Mouse (Mus musculus) myocyte (in vitro differentiated cells): ENCODE results near the gene Slc51a. TPM values are rescaled to one million over a fixed set of nuclear protein-coding genes. Genes with fewer than 3 reads are reported as not detected.

Experiments
- H3K27me3 ChIP-seq: one replicate; pipeline ENCODE4 v1.6.1; 2011; ENCODE audit not compliant: control insufficient read depth, insufficient read depth, insufficient read length
- H3K36me3 ChIP-seq: one replicate; pipeline ENCODE4 v1.6.1; 2011; ENCODE audit not compliant: control insufficient read depth, insufficient read depth
- H3K4me2 ChIP-seq: one replicate; pipeline ENCODE4 v1.6.1; 2011; ENCODE audit warnings: low read depth, control low read depth
- H3K4me3 ChIP-seq: one replicate; pipeline ENCODE4 v1.5.1; 2011; ENCODE audit warnings: mild to moderate bottlenecking, control low read depth, moderate library complexity
- H3K79me2 ChIP-seq: one replicate; pipeline ENCODE4 v1.6.1; 2011; ENCODE audit not compliant: control insufficient read depth, insufficient read depth
- H3ac ChIP-seq: one replicate; pipeline ENCODE4 v1.6.1; 2011; ENCODE audit not compliant: control insufficient read depth, insufficient read length
- CEBPB ChIP-seq: IDR thresholded peaks from 2 replicates; pipeline ENCODE4 v1.6.1; 2011; ENCODE audit warnings: mild to moderate bottlenecking, moderate library complexity; ENCODE audit not compliant: poor library complexity, insufficient read depth, severe bottlenecking
- E2F4 ChIP-seq: IDR thresholded peaks from one replicate; pipeline ENCODE4 v1.6.1; 2011; ENCODE audit warnings: mild to moderate bottlenecking, control low read depth, moderate library complexity; ENCODE audit not compliant: insufficient read depth
- MAX ChIP-seq: IDR thresholded peaks from one replicate; pipeline ENCODE4 v1.6.1; 2011; ENCODE audit warnings: low read depth, mild to moderate bottlenecking, control low read depth
- MYOD1 ChIP-seq, 3 experiments: IDR thresholded peaks; one replicate each; pipeline ENCODE4 v1.6.1; 2011; ENCODE audit warnings: control low read depth in 2 of 3, low read depth in 2 of 3, mild to moderate bottlenecking in 2 of 3, moderate library complexity in 1 of 3; ENCODE audit not compliant: insufficient read length in 2 of 3, control insufficient read depth in 1 of 3
- MYOG ChIP-seq, 3 experiments: IDR thresholded peaks; one replicate each; pipeline ENCODE4 v1.6.1; 2011; ENCODE audit warnings: control low read depth in 2 of 3, low read depth in 2 of 3, mild to moderate bottlenecking in 2 of 3; ENCODE audit not compliant: insufficient read length in 2 of 3, control insufficient read depth in 1 of 3, insufficient read depth in 1 of 3
- POLR2A ChIP-seq: IDR thresholded peaks from one replicate; pipeline ENCODE4 v1.6.1; 2011; ENCODE audit warnings: low read depth, mild to moderate bottlenecking, control low read depth, moderate library complexity; ENCODE audit not compliant: insufficient read length
- POLR2AphosphoS2 ChIP-seq: IDR thresholded peaks from one replicate; pipeline ENCODE4 v1.6.1; 2011; ENCODE audit warnings: low read depth, control low read depth; ENCODE audit not compliant: insufficient read length
- REST ChIP-seq: IDR thresholded peaks from one replicate; pipeline ENCODE4 v1.6.1; 2011; ENCODE audit warnings: mild to moderate bottlenecking, control low read depth, moderate library complexity; ENCODE audit not compliant: insufficient read depth, insufficient read length
- SRF ChIP-seq: IDR thresholded peaks from one replicate; pipeline ENCODE4 v1.6.1; 2011; ENCODE audit warnings: low read depth; ENCODE audit not compliant: control insufficient read depth, insufficient read length
- TCF12 ChIP-seq: IDR thresholded peaks from one replicate; pipeline ENCODE4 v1.6.1; 2011; ENCODE audit warnings: mild to moderate bottlenecking, control low read depth; ENCODE audit not compliant: poor library complexity, insufficient read depth, severe bottlenecking
- TCF3 ChIP-seq: IDR thresholded peaks from one replicate; pipeline ENCODE4 v1.6.1; 2011; ENCODE audit warnings: low read depth, control low read depth; ENCODE audit not compliant: insufficient read length
- USF1 ChIP-seq: IDR thresholded peaks from one replicate; pipeline ENCODE4 v1.6.1; 2011; ENCODE audit warnings: low read depth, mild to moderate bottlenecking, control low read depth, moderate library complexity
- polyA plus RNA-seq: library from polyadenylated mRNA; unstranded; fragments of >200 nt; fragmentation: generic; extraction: Trizol; gene quantifications from one replicate; pipeline ENCODE4 v1.2.1, GENCODE M21; 2012; ENCODE audit warnings: missing spikeins

Slc51a gene
- polyA plus RNA-seq, 1 experiment, result 0.28 TPM

DNA sequence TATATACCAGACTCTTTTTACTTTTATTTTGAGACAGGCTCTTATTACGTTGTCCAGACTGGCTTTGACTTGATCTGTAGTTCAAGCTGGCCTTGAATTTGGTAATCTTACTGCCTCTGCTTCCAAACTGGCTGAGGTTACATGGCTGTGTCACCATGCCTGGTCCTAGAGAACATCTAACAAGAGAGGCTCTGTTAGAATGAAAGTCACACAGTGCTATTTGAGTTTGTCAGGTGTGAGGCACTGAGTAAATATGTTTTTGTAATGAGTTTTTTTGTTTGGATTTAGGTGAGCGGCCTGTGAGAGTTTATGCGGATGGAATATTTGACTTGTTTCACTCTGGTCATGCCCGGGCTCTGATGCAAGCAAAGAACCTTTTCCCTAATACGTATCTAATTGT is 26.0 kb downstream of the Slc51a start:
- Histone ChIP-seq H3K4me2 (no peak overlapping the region), H3K36me3 (peaks cover 12% of the 10 kb centered on the region), H3ac (no peak overlapping the region), H3K79me2 (no peaks in the 10 kb centered on the region), H3K27me3 (no peaks in the 10 kb centered on the region), H3K4me3 (no peak overlapping the region)
- TF ChIP-seq REST (no peak), MYOG (IDR thresholded peaks at IDR 0.05; ENCODE audit: control insufficient read depth in 1 of 3, insufficient read depth in 1 of 3, insufficient read length in 2 of 3, low read depth in 2 of 3) (no peak), SRF (no peak), TCF12 (no peak), POLR2AphosphoS2 (no peak), CEBPB (no peak), MYOD1 (IDR thresholded peaks at IDR 0.05; ENCODE audit: control insufficient read depth in 1 of 3, insufficient read length in 2 of 3, low read depth in 2 of 3) (no peak), E2F4 (no peak), USF1 (no peak), POLR2A (no peak), MAX (no peak), TCF3 (no peak)

DNA sequence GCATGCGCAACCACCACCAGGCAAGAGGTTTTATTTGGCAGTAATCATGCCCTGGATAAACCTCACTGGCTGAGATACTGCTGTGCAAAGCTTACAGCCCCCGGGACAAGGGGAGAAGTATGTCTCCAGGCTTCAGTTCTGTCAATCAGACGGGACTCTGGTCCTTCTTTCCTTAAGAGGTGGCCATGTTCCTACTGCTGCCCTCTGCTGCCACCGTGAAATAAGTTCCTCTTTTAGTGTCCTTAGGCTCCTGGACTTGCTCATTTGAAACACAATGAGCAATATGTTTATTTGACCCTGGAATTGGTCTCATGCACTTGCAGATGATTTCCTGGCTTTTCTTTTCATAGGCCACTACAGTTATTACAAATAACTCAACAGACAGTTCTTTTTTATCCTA is 27.2 kb downstream of the Slc51a start:
- H3K79me2 ChIP-seq, result no peaks in the 10 kb centered on the region
- H3K36me3 ChIP-seq, result peaks cover 19% of the 10 kb centered on the region
- TF ChIP-seq USF1 (no peak), SRF (no peak), E2F4 (no peak), MYOG (IDR thresholded peaks at IDR 0.05; ENCODE audit: control insufficient read depth in 1 of 3, insufficient read depth in 1 of 3, insufficient read length in 2 of 3, low read depth in 2 of 3) (no peak), TCF3 (no peak), POLR2AphosphoS2 (no peak), MAX (no peak), CEBPB (no peak), TCF12 (no peak), POLR2A (no peak), REST (no peak), MYOD1 (IDR thresholded peaks at IDR 0.05; ENCODE audit: control insufficient read depth in 1 of 3, insufficient read length in 2 of 3, low read depth in 2 of 3) (no peak)
- no peak overlapping the region for H3K4me2 ChIP-seq
- no peaks in the 10 kb centered on the region for H3K27me3 ChIP-seq
- no peak overlapping the region for H3ac ChIP-seq
- H3K4me3 ChIP-seq, result no peak overlapping the region

DNA sequence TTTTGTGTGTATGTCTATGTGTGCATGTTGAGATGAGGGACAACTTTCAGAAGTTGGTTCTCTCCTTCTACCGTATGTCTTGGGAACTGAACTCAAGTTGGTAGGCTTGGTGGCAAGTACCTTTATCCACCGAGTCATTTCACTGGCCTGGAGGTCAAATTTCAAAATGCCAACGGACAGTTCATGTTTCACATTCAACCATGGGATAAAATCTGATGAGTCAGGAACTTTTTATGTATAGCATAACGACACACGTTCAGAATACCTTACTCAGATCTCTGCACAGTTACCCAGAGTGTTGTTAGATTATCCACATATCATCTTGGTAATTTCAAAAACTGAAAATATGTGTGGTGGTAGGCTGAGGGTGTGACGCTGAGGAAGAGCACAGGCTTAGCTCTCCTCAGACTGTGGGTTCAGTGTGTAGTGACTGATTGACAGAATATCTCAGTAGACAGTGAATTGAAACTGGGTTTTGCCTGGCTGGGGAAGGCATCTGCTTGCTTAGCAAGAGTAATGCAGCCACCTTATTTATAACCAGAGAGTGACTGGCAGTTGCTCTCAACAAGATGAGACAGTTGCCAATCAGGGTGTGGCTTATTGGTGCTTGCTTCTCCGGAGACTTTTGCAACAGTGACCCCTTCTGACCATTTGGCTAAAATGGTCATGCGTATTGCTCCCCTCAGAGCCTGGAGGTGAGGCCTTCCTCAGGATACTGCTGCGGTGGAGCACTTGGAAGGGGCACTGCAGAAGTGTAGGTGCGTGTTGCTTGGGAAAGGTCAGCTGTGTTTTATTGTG is 29.9 kb downstream of the Slc51a start:
- TF ChIP-seq POLR2A (no peak), REST (no peak), TCF3 (no peak), SRF (no peak), POLR2AphosphoS2 (no peak)
- no peaks in the 10 kb centered on the region for H3K79me2 ChIP-seq
- no peak overlapping the region for H3ac ChIP-seq
- no peak overlapping the region for H3K4me2 ChIP-seq
- no peak overlapping the region for H3K4me3 ChIP-seq
- H3K36me3 ChIP-seq, result peaks cover 20% of the 10 kb centered on the region
- H3K27me3 ChIP-seq, result no peaks in the 10 kb centered on the region

DNA sequence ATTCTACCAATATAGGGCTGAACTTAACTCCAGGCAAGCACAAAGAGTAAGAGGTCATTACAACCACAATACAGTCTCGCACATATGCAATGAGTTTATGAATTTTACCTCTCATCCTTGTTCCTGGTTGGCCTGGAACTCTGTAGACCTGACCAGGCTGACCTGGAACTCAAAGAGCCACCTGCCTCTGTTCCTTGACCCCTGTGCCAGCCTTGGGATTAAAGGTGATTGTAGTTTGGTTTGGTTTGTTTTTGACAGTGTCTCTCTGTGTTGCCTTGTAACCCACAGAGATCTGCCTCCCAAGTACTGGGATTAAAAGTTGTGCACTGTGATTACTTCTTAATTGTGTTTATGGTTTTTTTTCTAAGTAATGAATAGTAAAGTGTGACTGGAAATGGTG is 30.9 kb downstream of the Slc51a start:
- H3K79me2 ChIP-seq, result no peaks in the 10 kb centered on the region
- H3K36me3 ChIP-seq, result peaks cover 21% of the 10 kb centered on the region
- no peaks in the 10 kb centered on the region for H3K27me3 ChIP-seq

More for the DNA sequence above, 30.9 kb downstream of the Slc51a start:
- Histone ChIP-seq H3K4me3 (no peak overlapping the region), H3K4me2 (no peak overlapping the region), H3ac (no peak overlapping the region)
- TF ChIP-seq SRF (no peak), MAX (no peak), REST (no peak), TCF3 (no peak), MYOD1 (IDR thresholded peaks at IDR 0.05; ENCODE audit: control insufficient read depth in 1 of 3, insufficient read length in 2 of 3, low read depth in 2 of 3) (no peak), MYOG (IDR thresholded peaks at IDR 0.05; ENCODE audit: control insufficient read depth in 1 of 3, insufficient read depth in 1 of 3, insufficient read length in 2 of 3, low read depth in 2 of 3) (no peak), TCF12 (no peak), CEBPB (no peak), USF1 (no peak), POLR2A (no peak), E2F4 (no peak), POLR2AphosphoS2 (no peak)
